Mouse (Mus musculus) ES-Bruce4 (cell line): ENCODE results near the gene Prdm11.

Experiments used
- CTCF ChIP-seq: IDR thresholded peaks from one replicate; pipeline ENCODE4 v1.8.1; 2011; ENCODE audit warnings: low read depth, low read length
- EP300 ChIP-seq: IDR thresholded peaks from 2 replicates; pipeline ENCODE4 v1.6.1; 2011; ENCODE audit warnings: low read depth, low read length; ENCODE audit not compliant: insufficient read depth

GRCm38 (mm10) chr2:93082846-93083245 lies 36.9 kb upstream of the Prdm11 start:
- no peak for TF ChIP-seq CTCF
- TF ChIP-seq EP300, result no peak
